11 mouse cellular contexts compared by ENCODE assay signal in the genomic region with DNA sequence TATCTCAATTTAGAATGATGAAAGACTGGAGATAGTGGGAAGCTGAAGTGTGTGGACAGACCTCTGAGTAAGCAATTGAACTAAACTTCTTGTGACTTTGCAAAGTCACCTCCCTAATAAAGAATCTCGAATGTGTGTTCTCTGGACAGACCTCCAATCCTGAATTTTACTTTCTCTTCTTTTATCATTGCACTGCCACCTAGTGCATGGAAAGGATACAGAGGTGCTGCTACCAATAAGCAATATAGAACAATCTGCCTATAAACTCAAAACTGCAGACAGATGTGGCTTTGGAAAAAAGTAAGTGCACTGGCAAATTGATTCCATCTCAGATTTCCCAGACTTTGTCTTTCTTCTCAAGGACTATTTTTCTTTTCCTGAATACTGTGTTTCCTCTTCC.
DNase-seq lines count a peak whose midpoint lies in the region; TF ChIP-seq lines count a peak whose summit lies in the region.
"Had no signal": no experiment of that assay in that cellular context is flagged by ENCODE, and none has a peak within 500 bp of the region (broad histone marks: within the 10 kb centered on the region; RNA-seq: fewer than 3 reads in every experiment).

No protein-coding gene starts in this region.

- H3K4me1 ChIP-seq in kidney, adult 2 months (ENCODE audit: control insufficient read depth, insufficient read depth, low read length) = no peaks in the 10 kb centered on the region
- no peaks in the 10 kb centered on the region for H3K4me1 ChIP-seq in CH12.LX (ENCODE audit: control insufficient read depth in 1 of 2, insufficient read depth in 2 of 2)
- H3K4me1 ChIP-seq: limb, embryonic 12.5 days had no signal

- TF ChIP-seq RAD21 in CH12.LX (IDR thresholded peaks at IDR 0.05; ENCODE audit: low read depth, low read length) = peak; percentile 55

- no peaks in the 10 kb centered on the region for H3K9me3 ChIP-seq in CH12.LX (replicated peaks; ENCODE audit: low read length)
- H3K9me3 ChIP-seq: limb, embryonic 12.5 days had no signal

- no peak for TF ChIP-seq CTCF in kidney, adult 2 months (conservative IDR thresholded peaks at IDR 0.05; ENCODE audit: insufficient read depth, insufficient read length, low read depth, low read length)
- peak in 1 of 2 experiments; percentile 63; a peak in 2 of 4 replicates for TF ChIP-seq CTCF in CH12.LX (conservative IDR thresholded peaks at IDR 0.05 in 1 of 2, IDR thresholded peaks at IDR 0.05 in 1 of 2; ENCODE audit: low read depth in 2 of 2, low read length in 2 of 2)

- no peak for TF ChIP-seq EP300 in CH12.LX (IDR thresholded peaks at IDR 0.05; ENCODE audit: low read length)

- in situ Hi-C loops in CH12.LX (cut with MboI; ENCODE audit: low pct_ligation_motif_present, low pct_unique_long_range_greater_than_20kb, low sequenced_read_pairs) = loop anchor here (25.0 kb wide), 1 partner anchor 147 kb away; no protein-coding TSS in a partner anchor

- WGBS in kidney, adult 2 months = 5% methylated on average over 1 of the region's 1 CpGs

- H3K9ac ChIP-seq in CH12.LX (ENCODE audit: insufficient read depth, low read depth) = no peak overlapping the region
- H3K9ac ChIP-seq: limb, embryonic 12.5 days had no signal

- H3K4me3 ChIP-seq in kidney, adult 2 months (ENCODE audit: insufficient read depth, low read depth, low read length) = no peak overlapping the region
- H3K4me3 ChIP-seq in CH12.LX (replicated peaks in 1 of 3; ENCODE audit: low read depth in 2 of 3, low read length in 2 of 3, poor library complexity in 1 of 3) = no peak overlapping the region
- H3K4me3 ChIP-seq: limb, embryonic 12.5 days had no signal

- H3K79me2 ChIP-seq in CH12.LX (replicated peaks; ENCODE audit: control insufficient read depth, extremely low read depth, insufficient read depth, poor library complexity, severe bottlenecking) = no peaks in the 10 kb centered on the region

- peak overlapping the region; percentile 29; the same call in 1 of the 2 replicates for H3K4me2 ChIP-seq in CH12.LX (ENCODE audit: insufficient read depth, low read depth, poor library complexity, severe bottlenecking)
- H3K4me2 ChIP-seq: limb, embryonic 12.5 days had no signal

- H3K36me3 ChIP-seq in kidney, adult 2 months (ENCODE audit: control insufficient read depth, insufficient read depth, low read length) = no peaks in the 10 kb centered on the region
- no peaks in the 10 kb centered on the region for H3K36me3 ChIP-seq in CH12.LX (replicated peaks in 1 of 2; ENCODE audit: control insufficient read depth in 1 of 2, insufficient read depth in 1 of 2, low read length in 1 of 2)
- H3K36me3 ChIP-seq: limb, embryonic 12.5 days had no signal

- H3K27ac ChIP-seq in kidney, adult 2 months (ENCODE audit: insufficient read depth, low read depth, low read length) = no peak overlapping the region
- no peak overlapping the region for H3K27ac ChIP-seq in CH12.LX (ENCODE audit: insufficient read depth, low read depth)
- H3K27ac ChIP-seq: limb, embryonic 12.5 days had no signal

- dilution Hi-C loops in CH12.LX (cut with MboI; ENCODE audit: extremely low pct_ligation_motif_present, extremely low pct_unique_long_range_greater_than_20kb, low sequenced_read_pairs) = no loop called here

- peak; percentile 38 for DNase-seq in embryo, embryonic 10 days (ENCODE audit: low spot score)
- no peak for DNase-seq in embryo, embryonic 9.5 days (ENCODE audit: extremely low spot score)
- peak; percentile 1 for DNase-seq in kidney, postnatal 14 days
- DNase-seq in kidney, adult 2 months = no peak
- DNase-seq in CH12.LX (ENCODE audit: extremely low read depth) = peak; percentile 17
- DNase-seq in lung, postnatal 10 days = peak; percentile 5
- no peak for DNase-seq in adrenal gland, postnatal 25 days
- no peak for DNase-seq in urinary bladder, postnatal 14 days (ENCODE audit: low spot score)
- DNase-seq: cerebellum, postnatal 14 days; kidney, adult 11 months had no signal

- no peaks in the 10 kb centered on the region for H3K27me3 ChIP-seq in kidney, adult 2 months (replicated peaks; ENCODE audit: control insufficient read depth, insufficient read depth, low read length)
- H3K27me3 ChIP-seq in CH12.LX (replicated peaks) = no peaks in the 10 kb centered on the region
- H3K27me3 ChIP-seq: limb, embryonic 12.5 days had no signal

- TF ChIP-seq POLR2A in kidney, adult 2 months (IDR thresholded peaks at IDR 0.05; ENCODE audit: low read depth, low read length) = no peak
- no peak for TF ChIP-seq POLR2A in CH12.LX (IDR thresholded peaks at IDR 0.05; ENCODE audit: low read depth, low read length)

TF ChIP-seq in CH12.LX, 34 proteins besides CTCF, POLR2A, EP300 and RAD21:
- TF ChIP-seq USF1 (IDR thresholded peaks at IDR 0.05; ENCODE audit: low read depth, low read length) (no peak), SMC3 (IDR thresholded peaks at IDR 0.05; ENCODE audit: low read depth, low read length) (peak; percentile 57)

Comparison
In these comparisons a context has a peak if more than half of its experiments do, and no peak if none do; other contexts are left out.
1. DNase-seq: peak in embryo, embryonic 10 days (single experiment), kidney, postnatal 14 days (single experiment), CH12.LX (single experiment) and lung, postnatal 10 days (single experiment); none in embryo, embryonic 9.5 days (single experiment), kidney, adult 2 months (single experiment), adrenal gland, postnatal 25 days (single experiment) and urinary bladder, postnatal 14 days (single experiment).